Mouse (Mus musculus): ENCODE data around the gene Rin2. TPM values are rescaled to one million over a fixed set of nuclear protein-coding genes. Genes with fewer than 3 reads are reported as not detected.
A peak's percentile ranks its signal among the peaks of the same experiment; 100 is the strongest.

Gene Rin2
- polyA plus RNA-seq, 1 experiment, result 8.2 TPM

- Histone ChIP-seq H3K27me3 (ENCODE audit: control insufficient read depth, insufficient read depth, low read length, poor library complexity, severe bottlenecking) (no peaks in the 10 kb centered on the region), H3K4me3 (ENCODE audit: low read depth, low read length) (no peak overlapping the region), H3K36me3 (ENCODE audit: control insufficient read depth, insufficient read depth, low read length, poor library complexity, severe bottlenecking) (no peaks in the 10 kb centered on the region)
Observed at GRCm38 (mm10) chr2:145684891-145685290, 9.9 kb downstream of the Rin2 start.

GRCm38 (mm10) chr2:145686017-145686416 lies 11.0 kb downstream of the Rin2 start:
- TF ChIP-seq EP300 (IDR thresholded peaks at IDR 0.05; ENCODE audit: insufficient read depth, low read depth, low read length) (no peak), CTCF (IDR thresholded peaks at IDR 0.05; ENCODE audit: low read depth, low read length) (no peak), POLR2A (IDR thresholded peaks at IDR 0.05; ENCODE audit: insufficient read depth, low read length) (no peak)
- H3K4me1 ChIP-seq (ENCODE audit: control insufficient read depth, insufficient read depth, low read length), result no peaks in the 10 kb centered on the region
- no peaks in the 10 kb centered on the region for H3K27me3 ChIP-seq (ENCODE audit: control insufficient read depth, insufficient read depth, low read length, poor library complexity, severe bottlenecking)
- no peaks in the 10 kb centered on the region for H3K36me3 ChIP-seq (ENCODE audit: control insufficient read depth, insufficient read depth, low read length, poor library complexity, severe bottlenecking)
- H3K9me3 ChIP-seq (replicated peaks; ENCODE audit: control insufficient read depth, insufficient read depth, low read length, poor library complexity, severe bottlenecking), result no peaks in the 10 kb centered on the region
- H3K4me3 ChIP-seq (ENCODE audit: low read depth, low read length), result no peak overlapping the region
- no peak overlapping the region for H3K27ac ChIP-seq (ENCODE audit: insufficient read depth, low read length)
- H3K9ac ChIP-seq (ENCODE audit: low read depth, poor library complexity, severe bottlenecking), result no peak overlapping the region

More at GRCm38 (mm10) chr2:145684891-145685290, 9.9 kb downstream of the Rin2 start:
- no peak overlapping the region for H3K9ac ChIP-seq (ENCODE audit: low read depth, poor library complexity, severe bottlenecking)
- no peaks in the 10 kb centered on the region for H3K4me1 ChIP-seq (ENCODE audit: control insufficient read depth, insufficient read depth, low read length)
- TF ChIP-seq EP300 (IDR thresholded peaks at IDR 0.05; ENCODE audit: insufficient read depth, low read depth, low read length) (no peak), CTCF (IDR thresholded peaks at IDR 0.05; ENCODE audit: low read depth, low read length) (no peak), POLR2A (IDR thresholded peaks at IDR 0.05; ENCODE audit: insufficient read depth, low read length) (no peak)
- no peak overlapping the region for H3K27ac ChIP-seq (ENCODE audit: insufficient read depth, low read length)
- no peaks in the 10 kb centered on the region for H3K9me3 ChIP-seq (replicated peaks; ENCODE audit: control insufficient read depth, insufficient read depth, low read length, poor library complexity, severe bottlenecking)

- Histone ChIP-seq H3K27ac (ENCODE audit: insufficient read depth, low read length) (no peak overlapping the region), H3K4me1 (ENCODE audit: control insufficient read depth, insufficient read depth, low read length) (no peaks in the 10 kb centered on the region), H3K4me3 (ENCODE audit: low read depth, low read length) (no peak overlapping the region), H3K9me3 (replicated peaks; ENCODE audit: control insufficient read depth, insufficient read depth, low read length, poor library complexity, severe bottlenecking) (no peaks in the 10 kb centered on the region), H3K36me3 (ENCODE audit: control insufficient read depth, insufficient read depth, low read length, poor library complexity, severe bottlenecking) (no peaks in the 10 kb centered on the region), H3K27me3 (ENCODE audit: control insufficient read depth, insufficient read depth, low read length, poor library complexity, severe bottlenecking) (no peaks in the 10 kb centered on the region; the same call in 1 of the 2 replicates), H3K9ac (ENCODE audit: low read depth, poor library complexity, severe bottlenecking) (no peak overlapping the region)
- TF ChIP-seq CTCF (IDR thresholded peaks at IDR 0.05; ENCODE audit: low read depth, low read length) (no peak), EP300 (IDR thresholded peaks at IDR 0.05; ENCODE audit: insufficient read depth, low read depth, low read length) (no peak), POLR2A (IDR thresholded peaks at IDR 0.05; ENCODE audit: insufficient read depth, low read length) (no peak)
Observed at GRCm38 (mm10) chr2:145691367-145692009, 16.5 kb downstream of the Rin2 start.

- Histone ChIP-seq H3K9me3 (replicated peaks; ENCODE audit: control insufficient read depth, insufficient read depth, low read length, poor library complexity, severe bottlenecking) (no peaks in the 10 kb centered on the region), H3K4me1 (ENCODE audit: control insufficient read depth, insufficient read depth, low read length) (no peaks in the 10 kb centered on the region), H3K36me3 (ENCODE audit: control insufficient read depth, insufficient read depth, low read length, poor library complexity, severe bottlenecking) (no peaks in the 10 kb centered on the region), H3K27ac (ENCODE audit: insufficient read depth, low read length) (no peak overlapping the region), H3K9ac (ENCODE audit: low read depth, poor library complexity, severe bottlenecking) (no peak overlapping the region), H3K27me3 (ENCODE audit: control insufficient read depth, insufficient read depth, low read length, poor library complexity, severe bottlenecking) (no peaks in the 10 kb centered on the region; the same call in 1 of the 2 replicates), H3K4me3 (ENCODE audit: low read depth, low read length) (no peak overlapping the region)
- TF ChIP-seq EP300 (IDR thresholded peaks at IDR 0.05; ENCODE audit: insufficient read depth, low read depth, low read length), result no peak
- no peak for TF ChIP-seq CTCF (IDR thresholded peaks at IDR 0.05; ENCODE audit: low read depth, low read length)
- no peak for TF ChIP-seq POLR2A (IDR thresholded peaks at IDR 0.05; ENCODE audit: insufficient read depth, low read length)
Observed at GRCm38 (mm10) chr2:145697160-145697559, 22.1 kb downstream of the Rin2 start.

- TF ChIP-seq EP300 (IDR thresholded peaks at IDR 0.05; ENCODE audit: insufficient read depth, low read depth, low read length), result no peak
- TF ChIP-seq CTCF (IDR thresholded peaks at IDR 0.05; ENCODE audit: low read depth, low read length), result peak; percentile 76
- no peak for TF ChIP-seq POLR2A (IDR thresholded peaks at IDR 0.05; ENCODE audit: insufficient read depth, low read length)
- H3K27me3 ChIP-seq (ENCODE audit: control insufficient read depth, insufficient read depth, low read length, poor library complexity, severe bottlenecking), result no peaks in the 10 kb centered on the region
Observed at GRCm38 (mm10) chr2:145699414-145700071, 24.5 kb downstream of the Rin2 start.

More at GRCm38 (mm10) chr2:145699414-145700071, 24.5 kb downstream of the Rin2 start:
- Histone ChIP-seq H3K9me3 (replicated peaks; ENCODE audit: control insufficient read depth, insufficient read depth, low read length, poor library complexity, severe bottlenecking) (no peaks in the 10 kb centered on the region), H3K36me3 (ENCODE audit: control insufficient read depth, insufficient read depth, low read length, poor library complexity, severe bottlenecking) (no peaks in the 10 kb centered on the region), H3K4me1 (ENCODE audit: control insufficient read depth, insufficient read depth, low read length) (no peaks in the 10 kb centered on the region), H3K4me3 (ENCODE audit: low read depth, low read length) (no peak overlapping the region), H3K9ac (ENCODE audit: low read depth, poor library complexity, severe bottlenecking) (no peak overlapping the region), H3K27ac (ENCODE audit: insufficient read depth, low read length) (no peak overlapping the region)

All from ES-Bruce4 (cell line).